In genomic region chr10:26314327-26314726, GRCm38 (mm10) we compare ENCODE assay signal across 14 mouse cellular contexts.
DNase-seq lines count a peak whose midpoint lies in the region; ATAC-seq lines count a peak whose summit lies in the region.
"Had no signal": no experiment of that assay in that cellular context is flagged by ENCODE, and none has a peak within 500 bp of the region (broad histone marks: within the 10 kb centered on the region; RNA-seq: fewer than 3 reads in every experiment).

No protein-coding gene starts in this region.

- no peak overlapping the region for H3K4me3 ChIP-seq in kidney, embryonic 14.5 days (ENCODE audit: low read length)
- H3K4me3 ChIP-seq: heart, embryonic 15.5 days; hindbrain, embryonic 12.5 days; intestine, embryonic 15.5 days had no signal

- H3K4me2 ChIP-seq in kidney, embryonic 14.5 days (replicated peaks; ENCODE audit: low read depth, low read length) = no peak overlapping the region
- H3K4me2 ChIP-seq: heart, embryonic 15.5 days; hindbrain, embryonic 12.5 days; intestine, embryonic 15.5 days; liver, embryonic 11.5 days had no signal

- peaks cover 53% of the 10 kb centered on the region for H3K36me3 ChIP-seq in kidney, embryonic 14.5 days (ENCODE audit: control insufficient read depth, insufficient read depth, low read length)

- no peaks in the 10 kb centered on the region for H3K27me3 ChIP-seq in kidney, embryonic 14.5 days (ENCODE audit: control insufficient read depth, insufficient read depth, low read length)
- H3K27me3 ChIP-seq: heart, embryonic 15.5 days; hindbrain, embryonic 12.5 days; intestine, embryonic 15.5 days had no signal

- H3K4me1 ChIP-seq in kidney, embryonic 14.5 days (ENCODE audit: control insufficient read depth, insufficient read depth, low read length) = no peaks in the 10 kb centered on the region
- H3K4me1 ChIP-seq: heart, embryonic 15.5 days; hindbrain, embryonic 12.5 days; intestine, embryonic 15.5 days had no signal

- no peak for ATAC-seq in kidney, embryonic 14.5 days (ENCODE audit: low FRiP score, low TSS enrichment)
- ATAC-seq: intestine, embryonic 15.5 days had no signal

- WGBS in kidney, embryonic 14.5 days = 96% methylated on average over 15 of the region's 15 CpGs

- no peak overlapping the region for H3K9ac ChIP-seq in kidney, embryonic 14.5 days (ENCODE audit: low read depth, low read length)
- H3K9ac ChIP-seq: heart, embryonic 15.5 days; hindbrain, embryonic 12.5 days; intestine, embryonic 15.5 days had no signal

- no peak overlapping the region for H3K27ac ChIP-seq in kidney, embryonic 14.5 days (ENCODE audit: low read depth, low read length)
- H3K27ac ChIP-seq: heart, embryonic 15.5 days; intestine, embryonic 15.5 days had no signal

- H3K9me3 ChIP-seq in kidney, embryonic 14.5 days (ENCODE audit: control insufficient read depth, low read length) = no peaks in the 10 kb centered on the region
- H3K9me3 ChIP-seq: heart, embryonic 15.5 days; hindbrain, embryonic 12.5 days; intestine, embryonic 15.5 days had no signal

- DNase-seq in left cerebral cortex, adult 18-20 months (ENCODE audit: low spot score in 2 of 2) = peak; percentile 25 to 42
- no peak for DNase-seq in left cerebral cortex, adult 11 months (ENCODE audit: low spot score)
- DNase-seq in layer of hippocampus, adult 18-20 months (ENCODE audit: low spot score in 2 of 2) = peak; percentile 18 to 55
- DNase-seq in left cerebral cortex, adult 8-10 months (ENCODE audit: low spot score in 2 of 2) = peak; percentile 13 to 50
- DNase-seq in right cerebral cortex, postnatal 36 days (ENCODE audit: low spot score in 2 of 2) = peak; percentile 35 to 37
- no peak for DNase-seq in lung, postnatal 4 days
- DNase-seq: cerebellum, adult 2 months; heart, adult 11 months; kidney, postnatal 14 days had no signal

Comparison
In these comparisons a context has a peak if more than half of its experiments do, and no peak if none do; other contexts are left out.
1. DNase-seq: peak in left cerebral cortex, adult 18-20 months (2 of 2), layer of hippocampus, adult 18-20 months (2 of 2), left cerebral cortex, adult 8-10 months (2 of 2) and right cerebral cortex, postnatal 36 days (2 of 2); none in left cerebral cortex, adult 11 months (single experiment) and lung, postnatal 4 days (0 of 2).